ENCODE assay signal across 10 mouse cellular contexts in genomic region chr13:112753522-112753921, GRCm38 (mm10). TPM values are rescaled to one million over a fixed set of nuclear protein-coding genes. Genes with fewer than 3 reads are reported as not detected.
DNase-seq lines count a peak whose midpoint lies in the region; ATAC-seq and TF ChIP-seq lines count a peak whose summit lies in the region.
"Had no signal": no experiment of that assay in that cellular context is flagged by ENCODE, and none has a peak within 500 bp of the region (broad histone marks: within the 10 kb centered on the region; RNA-seq: fewer than 3 reads in every experiment).

No protein-coding gene starts in this region.

- no peaks in the 10 kb centered on the region for H3K27me3 ChIP-seq in heart, postnatal 0 days (ENCODE audit: control insufficient read depth, insufficient read depth, low read length)
- no peaks in the 10 kb centered on the region for H3K27me3 ChIP-seq in limb, embryonic 15.5 days
- no peaks in the 10 kb centered on the region for H3K27me3 ChIP-seq in stomach, embryonic 15.5 days (replicated peaks)
- H3K27me3 ChIP-seq in hindbrain, embryonic 14.5 days (ENCODE audit: control insufficient read depth, insufficient read depth, low read length) = no peaks in the 10 kb centered on the region

- 50% methylated on average over 9 of the region's 9 CpGs for WGBS in lung, adult 2 months
- 58% methylated on average over 9 of the region's 9 CpGs for WGBS in heart, postnatal 0 days
- 78% methylated on average over 9 of the region's 9 CpGs for WGBS in limb, embryonic 15.5 days
- 77% methylated on average over 9 of the region's 9 CpGs for WGBS in stomach, embryonic 15.5 days
- 87% methylated on average over 9 of the region's 9 CpGs for WGBS in hindbrain, embryonic 14.5 days

- no peaks in the 10 kb centered on the region for H3K36me3 ChIP-seq in heart, postnatal 0 days (replicated peaks; ENCODE audit: control insufficient read depth, insufficient read depth, low read length)
- no peaks in the 10 kb centered on the region for H3K36me3 ChIP-seq in limb, embryonic 15.5 days
- no peaks in the 10 kb centered on the region for H3K36me3 ChIP-seq in stomach, embryonic 15.5 days
- H3K36me3 ChIP-seq in hindbrain, embryonic 14.5 days (replicated peaks; ENCODE audit: control insufficient read depth, insufficient read depth) = no peaks in the 10 kb centered on the region

- no peak overlapping the region for H3K9ac ChIP-seq in heart, postnatal 0 days (replicated peaks; ENCODE audit: low read depth, low read length)
- H3K9ac ChIP-seq in limb, embryonic 15.5 days = no peak overlapping the region
- H3K9ac ChIP-seq in stomach, embryonic 15.5 days = no peak overlapping the region
- H3K9ac ChIP-seq in hindbrain, embryonic 14.5 days = no peak overlapping the region

- 0 out of 2 replicates have a peak, but pooled peaks have one; percentile 24 for ATAC-seq in heart, postnatal 0 days (ENCODE audit: insufficient read depth, low read depth)
- ATAC-seq in limb, embryonic 15.5 days (ENCODE audit: insufficient number of reproducible peaks, low FRiP score, low TSS enrichment, low read depth) = no peak
- no peak for ATAC-seq in stomach, embryonic 15.5 days (ENCODE audit: insufficient read depth, low FRiP score, low read depth)
- no peak for ATAC-seq in hindbrain, embryonic 14.5 days (ENCODE audit: low FRiP score)
- ATAC-seq: inflammation-experienced regulatory T-cells, adult 6 months had no signal

- TF ChIP-seq CTCF in lung, adult 2 months (IDR thresholded peaks at IDR 0.05; ENCODE audit: insufficient read depth, low read length) = no peak
- no peak for TF ChIP-seq CTCF in heart, postnatal 0 days (IDR thresholded peaks at IDR 0.05; ENCODE audit: low read depth)

- H3K4me3 ChIP-seq in lung, adult 2 months (replicated peaks; ENCODE audit: extremely low read depth, low read depth, low read length) = no peak overlapping the region
- H3K4me3 ChIP-seq in heart, postnatal 0 days (ENCODE audit: low read depth, low read length) = no peak overlapping the region
- no peak overlapping the region for H3K4me3 ChIP-seq in limb, embryonic 15.5 days
- H3K4me3 ChIP-seq in stomach, embryonic 15.5 days (replicated peaks) = no peak overlapping the region
- H3K4me3 ChIP-seq in hindbrain, embryonic 14.5 days (replicated peaks; ENCODE audit: low read length) = no peak overlapping the region

- H3K9me3 ChIP-seq in heart, postnatal 0 days (replicated peaks; ENCODE audit: control insufficient read depth, low read length) = no peaks in the 10 kb centered on the region
- no peaks in the 10 kb centered on the region for H3K9me3 ChIP-seq in limb, embryonic 15.5 days
- no peaks in the 10 kb centered on the region for H3K9me3 ChIP-seq in stomach, embryonic 15.5 days
- H3K9me3 ChIP-seq in hindbrain, embryonic 14.5 days (ENCODE audit: control insufficient read depth, low read length) = no peaks in the 10 kb centered on the region

- peak; percentile 89 for TF ChIP-seq EP300 in heart, postnatal 0 days (IDR thresholded peaks at IDR 0.05; ENCODE audit: low read depth)

- DNase-seq in lung, adult 18-20 months = peak; percentile 72 to 82
- DNase-seq in lung, adult 2 months = no peak
- no peak for DNase-seq in heart, postnatal 0 days (ENCODE audit: low spot score)
- no peak for DNase-seq in gastrocnemius, postnatal 10 days
- DNase-seq in embryo, embryonic 9.5 days (ENCODE audit: extremely low spot score) = no peak
- no peak for DNase-seq in hindbrain, embryonic 14.5 days (ENCODE audit: low spot score)
- DNase-seq: right cerebral cortex, postnatal 4 days had no signal

- TF ChIP-seq POLR2A in lung, adult 2 months (IDR thresholded peaks at IDR 0.05; ENCODE audit: borderline replicate concordance, extremely low read depth, low read depth, low read length) = no peak

- peak overlapping the region; percentile 85 for H3K27ac ChIP-seq in heart, postnatal 0 days (ENCODE audit: low read depth)
- H3K27ac ChIP-seq in limb, embryonic 15.5 days = peak overlapping the region; percentile 91; the same call in 1 of the 2 replicates
- peak overlapping the region; percentile 27; the same call in 1 of the 2 replicates for H3K27ac ChIP-seq in stomach, embryonic 15.5 days
- no peak overlapping the region for H3K27ac ChIP-seq in hindbrain, embryonic 14.5 days

- H3K4me2 ChIP-seq in heart, postnatal 0 days (ENCODE audit: low read depth, low read length) = no peak overlapping the region
- no peak overlapping the region for H3K4me2 ChIP-seq in limb, embryonic 15.5 days
- no peak overlapping the region for H3K4me2 ChIP-seq in stomach, embryonic 15.5 days
- no peak overlapping the region for H3K4me2 ChIP-seq in hindbrain, embryonic 14.5 days (replicated peaks)

- peaks cover 25% of the 10 kb centered on the region for H3K4me1 ChIP-seq in lung, adult 2 months (ENCODE audit: control insufficient read depth, insufficient read depth, low read length)
- peaks cover 17% of the 10 kb centered on the region for H3K4me1 ChIP-seq in heart, postnatal 0 days (ENCODE audit: control insufficient read depth, insufficient read depth)
- peaks cover 58% of the 10 kb centered on the region for H3K4me1 ChIP-seq in limb, embryonic 15.5 days
- H3K4me1 ChIP-seq in stomach, embryonic 15.5 days = peaks cover 35% of the 10 kb centered on the region
- peaks cover 16% of the 10 kb centered on the region; the same call in 1 of the 2 replicates for H3K4me1 ChIP-seq in hindbrain, embryonic 14.5 days (replicated peaks; ENCODE audit: control insufficient read depth, insufficient read depth, low read length)

RNA-seq across cellular contexts. Expression of gene Plpp1, which starts 47.1 kb away (rescaled TPM):
- 171 and 191 TPM in 2 replicates for polyA plus RNA-seq in lung, adult 2 months (2012; rRNA removed)
- total RNA-seq in heart, postnatal 0 days (2014; rRNA removed; ENCODE audit: low replicate concordance) = 88.7 and 129 TPM in 2 replicates
- 89.4 and 101 TPM in 2 replicates for polyA plus RNA-seq in heart, postnatal 0 days (2015; fragmentation: Nextera tagmentation; extraction: Ambion mirVana)
- polyA plus RNA-seq in limb, embryonic 15.5 days (2015; fragmentation: Nextera tagmentation; extraction: Ambion mirVana) = 90.5 and 109 TPM in 2 replicates
- polyA plus RNA-seq in stomach, embryonic 15.5 days (2015; fragmentation: Nextera tagmentation; extraction: Ambion mirVana) = 94.1 and 102 TPM in 2 replicates
- total RNA-seq in gastrocnemius, postnatal 10 days (2021) = 10 to 100 TPM; 78.3 to 89.9 TPM
- 63.8 and 65.1 TPM in 2 replicates for polyA plus RNA-seq in hindbrain, embryonic 14.5 days (2014; fragmentation: Nextera tagmentation; extraction: Ambion mirVana)

Comparison
In these comparisons a context has a peak if more than half of its experiments do, and no peak if none do; other contexts are left out.
1. DNase-seq: peak in lung, adult 18-20 months (2 of 2); none in lung, adult 2 months (single experiment), heart, postnatal 0 days (single experiment), gastrocnemius, postnatal 10 days (single experiment), embryo, embryonic 9.5 days (single experiment) and hindbrain, embryonic 14.5 days (single experiment).